Mouse (Mus musculus) embryonic facial prominence, embryonic 14.5 days (tissue): Measurements from ENCODE around the gene Cntn4. TPM values are rescaled to one million over a fixed set of nuclear protein-coding genes. Genes with fewer than 3 reads are reported as not detected.
"Not testable (repeated sequence)": the region's sequence is repeated elsewhere in the genome, so short reads cannot be mapped to it uniquely, and the experiment has no call there.

Experiments used
- ATAC-seq: fragments of 200-750 bp; cut with Nextera tagmentation; 2 replicates; pipeline ENCODE4 v1.8.0; 2017; ENCODE audit warnings: low read depth, moderate number of reproducible peaks, moderate TSS enrichment
- DNase-seq: peaks from one replicate; pipeline ENCODE4 v3.0.0-alpha.2; 2015; ENCODE audit warnings: low spot score
- H3K27ac ChIP-seq: fragments of 300-500 bp; sonication (generic); replicated peaks from 2 replicates; pipeline ENCODE4 v1.5.1; 2014; ENCODE audit warnings: low read depth, mild to moderate bottlenecking, low read length, moderate library complexity
- H3K27me3 ChIP-seq: fragments of 300-500 bp; sonication (generic); replicated peaks from 2 replicates; pipeline ENCODE4 v1.6.1; 2014; ENCODE audit warnings: low read length; ENCODE audit not compliant: control insufficient read depth, insufficient read depth
- H3K36me3 ChIP-seq: fragments of 300-500 bp; sonication (generic); 2 replicates; pipeline ENCODE4 v1.6.1; 2014; ENCODE audit warnings: low read length, mixed read lengths; ENCODE audit not compliant: control insufficient read depth, insufficient read depth
- H3K4me1 ChIP-seq: fragments of 300-500 bp; sonication (generic); 2 replicates; pipeline ENCODE4 v1.6.1; 2014; ENCODE audit warnings: antibody characterized with exemption, low read length; ENCODE audit not compliant: control insufficient read depth, insufficient read depth
- H3K4me2 ChIP-seq: fragments of 300-500 bp; sonication (generic); 2 replicates; pipeline ENCODE4 v1.6.1; 2014; ENCODE audit warnings: low read depth, mild to moderate bottlenecking, low read length, moderate library complexity, mixed read lengths
- H3K4me3 ChIP-seq: fragments of 300-500 bp; sonication (generic); 2 replicates; pipeline ENCODE4 v1.5.1; 2014; ENCODE audit warnings: low read depth, mild to moderate bottlenecking, low read length
- H3K9ac ChIP-seq: fragments of 300-500 bp; sonication (generic); 2 replicates; pipeline ENCODE4 v1.6.1; 2014; ENCODE audit warnings: low read depth, mild to moderate bottlenecking, low read length, moderate library complexity, mixed read lengths
- H3K9me3 ChIP-seq: fragments of 300-500 bp; sonication (generic); 2 replicates; pipeline ENCODE4 v1.6.1; 2016; ENCODE audit warnings: low read length; ENCODE audit not compliant: control insufficient read depth
- WGBS: fragments of 180-500 bp; shearing (Covaris S2); extraction: QIAGEN DNeasy Blood & Tissue Kit; methylation state at CpG from one replicate; pipeline ENCODE4 v1.1.7; 2014; 5-methylcytosine and 5-hydroxymethylcytosine counted together
- polyA plus RNA-seq: library from polyadenylated mRNA; unstranded; fragments of >200 nt; fragmentation: Nextera tagmentation; extraction: Ambion mirVana; gene quantifications from 2 replicates; pipeline ENCODE4 v1.2.1, GENCODE M21; 2014

Gene Cntn4
- polyA plus RNA-seq, 1 experiment from 2014 or later, result 13.2 TPM

- no peak overlapping the region for H3K4me3 ChIP-seq
- H3K4me2 ChIP-seq, result no peak overlapping the region
- 36% methylated on average over 3 of the region's 3 CpGs for WGBS
- H3K9ac ChIP-seq, result no peak overlapping the region
- no peaks in the 10 kb centered on the region for H3K27me3 ChIP-seq
- ATAC-seq (peak; percentile 79; the same call in 1 of the 2 replicates), DNase-seq (peak; percentile 16)
- no peaks in the 10 kb centered on the region for H3K4me1 ChIP-seq
- H3K27ac ChIP-seq, result no peak overlapping the region
- no peaks in the 10 kb centered on the region for H3K36me3 ChIP-seq
- H3K9me3 ChIP-seq, result no peaks in the 10 kb centered on the region
Measured at GRCm38 (mm10) chr6:106350072-106350471, 672.6 kb downstream of the Cntn4 start.

- Histone ChIP-seq H3K36me3 (no peaks in the 10 kb centered on the region), H3K4me1 (no peaks in the 10 kb centered on the region), H3K27me3 (no peaks in the 10 kb centered on the region), H3K4me2 (no peak overlapping the region), H3K4me3 (no peak overlapping the region), H3K27ac (no peak overlapping the region), H3K9ac (no peak overlapping the region), H3K9me3 (no peaks in the 10 kb centered on the region)
- 72% methylated on average over 2 of the region's 2 CpGs for WGBS
- peak; percentile 28 for DNase-seq
- no peak for ATAC-seq
Measured at GRCm38 (mm10) chr6:106351389-106351788, 673.9 kb downstream of the Cntn4 start.

GRCm38 (mm10) chr6:106358801-106359200 is 681.3 kb downstream of the Cntn4 start:
- not testable (repeated sequence) for ATAC-seq
- 81% methylated on average over 2 of the region's 2 CpGs for WGBS

GRCm38 (mm10) chr6:106381288-106382025 is 704.0 kb downstream of the Cntn4 start:
- Histone ChIP-seq H3K9me3 (no peaks in the 10 kb centered on the region), H3K4me3 (no peak overlapping the region), H3K4me2 (no peak overlapping the region), H3K27me3 (no peaks in the 10 kb centered on the region), H3K36me3 (no peaks in the 10 kb centered on the region), H3K4me1 (no peaks in the 10 kb centered on the region), H3K27ac (no peak overlapping the region), H3K9ac (no peak overlapping the region)
- DNase-seq (no peak), ATAC-seq (no peak)
- WGBS, result 52% methylated on average over 6 of the region's 6 CpGs

More at GRCm38 (mm10) chr6:106358801-106359200, 681.3 kb downstream of the Cntn4 start:
- H3K27me3 ChIP-seq, H3K4me3 ChIP-seq, H3K4me1 ChIP-seq, H3K36me3 ChIP-seq, H3K27ac ChIP-seq, H3K9ac ChIP-seq, H3K4me2 ChIP-seq, DNase-seq, H3K9me3 ChIP-seq: not testable (repeated sequence)

GRCm38 (mm10) chr6:106387833-106388406 is 710.5 kb downstream of the Cntn4 start:
- DNase-seq (no peak), ATAC-seq (no peak)
- Histone ChIP-seq H3K27me3 (no peaks in the 10 kb centered on the region), H3K36me3 (no peaks in the 10 kb centered on the region), H3K27ac (no peak overlapping the region), H3K9me3 (no peaks in the 10 kb centered on the region), H3K4me2 (no peak overlapping the region), H3K9ac (no peak overlapping the region), H3K4me1 (no peaks in the 10 kb centered on the region), H3K4me3 (no peak overlapping the region)
- WGBS, result 70% methylated on average over 2 of the region's 2 CpGs

- Histone ChIP-seq H3K27ac (no peak overlapping the region), H3K4me2 (no peak overlapping the region), H3K4me3 (no peak overlapping the region), H3K4me1 (no peaks in the 10 kb centered on the region), H3K9ac (no peak overlapping the region), H3K9me3 (no peaks in the 10 kb centered on the region), H3K27me3 (no peaks in the 10 kb centered on the region), H3K36me3 (no peaks in the 10 kb centered on the region)
- no peak for DNase-seq
- 71% methylated on average over 3 of the region's 3 CpGs for WGBS
- no peak for ATAC-seq
Measured at GRCm38 (mm10) chr6:106408014-106408413, 730.6 kb downstream of the Cntn4 start.

- Histone ChIP-seq H3K27me3 (no peaks in the 10 kb centered on the region), H3K36me3 (no peaks in the 10 kb centered on the region), H3K27ac (no peak overlapping the region), H3K4me1 (no peaks in the 10 kb centered on the region), H3K9me3 (no peaks in the 10 kb centered on the region), H3K9ac (no peak overlapping the region), H3K4me3 (no peak overlapping the region), H3K4me2 (no peak overlapping the region)
- DNase-seq (no peak), ATAC-seq (no peak)
- 74% methylated on average over 3 of the region's 3 CpGs for WGBS
Measured at GRCm38 (mm10) chr6:106408634-106409033, 731.2 kb downstream of the Cntn4 start.

GRCm38 (mm10) chr6:106422947-106423346 is 745.5 kb downstream of the Cntn4 start:
- Histone ChIP-seq H3K9ac (no peak overlapping the region), H3K4me1 (peaks cover 4% of the 10 kb centered on the region; the same call in 1 of the 2 replicates), H3K27ac (no peak overlapping the region), H3K9me3 (no peaks in the 10 kb centered on the region), H3K36me3 (no peaks in the 10 kb centered on the region), H3K27me3 (no peaks in the 10 kb centered on the region), H3K4me3 (no peak overlapping the region), H3K4me2 (no peak overlapping the region)
- DNase-seq (no peak), ATAC-seq (no peak)

- H3K27me3 ChIP-seq, result no peaks in the 10 kb centered on the region
- ATAC-seq (no peak), DNase-seq (no peak)
- WGBS, result 94% methylated on average over 2 of the region's 2 CpGs
- H3K9me3 ChIP-seq, result no peaks in the 10 kb centered on the region
- H3K4me1 ChIP-seq, result peaks cover 4% of the 10 kb centered on the region; the same call in 1 of the 2 replicates
- H3K36me3 ChIP-seq, result no peaks in the 10 kb centered on the region
- no peak overlapping the region for H3K27ac ChIP-seq
- no peak overlapping the region for H3K4me2 ChIP-seq
- H3K9ac ChIP-seq, result no peak overlapping the region
- no peak overlapping the region for H3K4me3 ChIP-seq
Measured at GRCm38 (mm10) chr6:106423471-106423870, 746.0 kb downstream of the Cntn4 start.
